Mouse (Mus musculus) liver, adult 2 months (tissue): Measurements from ENCODE around the gene Tcf15. TPM values are rescaled to one million over a fixed set of nuclear protein-coding genes. Genes with fewer than 3 reads are reported as not detected.

Experiments used
- DNase-seq: peaks from one replicate; pipeline ENCODE4 v3.0.0-alpha.2; 2011; ENCODE audit warnings: low read depth, low spot score; ENCODE audit errors: extremely low read depth
- H3K27ac ChIP-seq: fragments of 200-500 bp; replicated peaks from 2 replicates; pipeline ENCODE4 v1.5.1; 2012; ENCODE audit warnings: low read depth, mild to moderate bottlenecking, control low read depth, inconsistent platforms, low read length; ENCODE audit not compliant: insufficient read depth
- H3K27me3 ChIP-seq: fragments of 200-500 bp; 2 replicates; pipeline ENCODE4 v1.6.1; 2012; ENCODE audit warnings: mild to moderate bottlenecking, moderate library complexity, low read length, inconsistent platforms; ENCODE audit not compliant: control insufficient read depth, insufficient read depth
- H3K36me3 ChIP-seq: fragments of 200-500 bp; 2 replicates; pipeline ENCODE4 v1.6.1; 2012; ENCODE audit warnings: low read length, inconsistent platforms; ENCODE audit not compliant: control insufficient read depth, insufficient read depth
- H3K4me1 ChIP-seq: fragments of 200-500 bp; 2 replicates; pipeline ENCODE4 v1.6.1; 2011; ENCODE audit warnings: low read length; ENCODE audit not compliant: control insufficient read depth, insufficient read depth
- H3K4me3 ChIP-seq: fragments of 200-500 bp; 2 replicates; pipeline ENCODE4 v1.5.1; 2011; ENCODE audit warnings: low read depth, mild to moderate bottlenecking, control low read depth, low read length, moderate library complexity; ENCODE audit not compliant: insufficient read depth
- H3K79me2 ChIP-seq: fragments of 200-500 bp; 2 replicates; pipeline ENCODE4 v1.6.1; 2012; ENCODE audit warnings: inconsistent platforms, mild to moderate bottlenecking, low read length, moderate library complexity; ENCODE audit not compliant: control insufficient read depth, insufficient read depth
- H3K9ac ChIP-seq: fragments of 200-500 bp; 2 replicates; pipeline ENCODE4 v1.6.1; 2012; ENCODE audit warnings: low read depth, mild to moderate bottlenecking, control low read depth, inconsistent platforms, low read length
- CTCF ChIP-seq: fragments of 200-500 bp; IDR thresholded peaks from 2 replicates; pipeline ENCODE4 v1.5.1; 2011; ENCODE audit warnings: low read depth, low read length, control low read depth
- POLR2A ChIP-seq: fragments of 200-500 bp; IDR thresholded peaks from 2 replicates; pipeline ENCODE4 v1.6.1; 2011; ENCODE audit warnings: low read length, control low read depth; ENCODE audit not compliant: insufficient read depth; ENCODE audit errors: extremely low read depth
- WGBS: fragments of 180-500 bp; shearing (Covaris S2); methylation state at CpG from one replicate; pipeline ENCODE4 v1.1.7; 2018; 5-methylcytosine and 5-hydroxymethylcytosine counted together
- polyA plus RNA-seq: library from polyadenylated mRNA; depleted of rRNA; stranded (reverse); fragments of >200 nt; gene quantifications from 2 replicates; pipeline ENCODE4 v1.2.3, GENCODE M21; 2012
- total RNA-seq: library from RNA; depleted of rRNA; stranded (reverse); fragments of >200 nt; gene quantifications from 2 replicates; pipeline ENCODE4 v1.2.3, GENCODE M21; 2014

Gene Tcf15
- total and polyA plus RNA-seq, 2 experiments = not detected

DNA sequence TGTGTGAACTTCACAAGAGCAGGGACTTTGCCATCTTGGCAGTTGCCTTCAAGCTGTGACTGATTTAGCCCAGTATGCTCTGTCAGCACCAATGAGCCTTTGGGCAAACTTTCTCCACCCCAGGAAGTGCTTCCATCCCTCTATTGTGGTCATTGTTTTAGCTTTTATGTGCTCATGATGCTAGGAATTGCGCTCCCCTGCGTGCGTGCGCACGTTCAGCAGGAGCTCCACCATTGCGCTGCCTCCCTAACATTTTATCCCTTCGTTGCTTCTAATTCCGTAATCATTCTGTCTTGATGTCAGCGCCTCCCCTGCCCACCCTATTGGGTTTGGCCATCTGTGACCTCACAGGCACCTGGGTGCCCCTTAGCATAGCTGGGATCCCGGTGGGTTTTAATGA, 36.8 kb upstream of the Tcf15 start:
- DNase-seq = no peak
- no peak overlapping the region for H3K4me3 ChIP-seq
- no peaks in the 10 kb centered on the region; the same call in 1 of the 2 replicates for H3K36me3 ChIP-seq
- peaks cover 12% of the 10 kb centered on the region for H3K4me1 ChIP-seq
- H3K27me3 ChIP-seq = no peaks in the 10 kb centered on the region
- H3K79me2 ChIP-seq = no peaks in the 10 kb centered on the region; the same call in 1 of the 2 replicates
- no peak overlapping the region for H3K9ac ChIP-seq
- H3K27ac ChIP-seq = no peak overlapping the region
- 97% methylated on average over 10 of the region's 10 CpGs for WGBS
- no peak for TF ChIP-seq CTCF
- TF ChIP-seq POLR2A = no peak

DNA sequence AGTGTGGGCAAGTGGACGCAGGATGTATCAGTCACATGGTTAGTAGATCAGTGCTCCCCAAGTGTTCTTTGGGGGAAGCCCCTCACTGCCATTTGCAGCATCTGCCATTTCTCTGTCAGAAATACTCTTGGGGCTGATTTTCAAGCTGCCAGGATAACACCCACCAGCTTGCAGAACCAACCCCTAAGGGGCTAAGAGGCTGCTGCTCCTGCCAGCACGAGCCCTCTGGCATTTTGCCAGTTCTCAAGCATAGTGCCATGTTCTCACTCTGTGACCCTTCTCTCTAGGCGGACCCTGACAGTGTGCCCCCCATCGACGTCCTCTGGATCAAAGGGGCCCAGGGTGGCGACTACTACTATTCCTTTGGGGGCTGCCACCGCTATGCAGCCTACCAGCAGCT, 34.7 kb upstream of the Tcf15 start:
- H3K27ac ChIP-seq = no peak overlapping the region
- no peaks in the 10 kb centered on the region; the same call in 1 of the 2 replicates for H3K79me2 ChIP-seq
- DNase-seq = no peak

DNA sequence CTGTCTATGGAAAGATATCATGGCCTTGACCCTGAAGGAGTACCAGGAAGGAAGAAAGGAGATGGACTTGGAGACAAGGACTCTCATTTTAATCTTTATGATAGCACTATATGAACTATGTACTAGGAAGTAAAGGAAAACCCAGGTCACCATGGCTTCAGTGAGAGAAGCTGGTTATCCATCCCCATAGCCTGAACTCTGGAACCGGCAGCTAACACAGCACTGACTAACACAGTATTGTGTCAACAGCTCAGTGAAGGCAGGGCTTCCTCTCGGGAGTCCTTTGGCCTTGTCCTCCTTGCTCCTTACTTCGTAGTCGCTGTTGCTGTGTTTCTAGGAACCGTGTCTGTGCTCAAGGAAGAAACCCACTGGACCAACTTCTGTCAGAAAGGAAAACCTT, 34.0 kb upstream of the Tcf15 start:
- no peak for TF ChIP-seq CTCF
- TF ChIP-seq POLR2A = no peak
- Histone ChIP-seq H3K36me3 (no peaks in the 10 kb centered on the region; the same call in 1 of the 2 replicates), H3K27me3 (no peaks in the 10 kb centered on the region), H3K4me3 (no peak overlapping the region), H3K27ac (no peak overlapping the region), H3K4me1 (peaks cover 12% of the 10 kb centered on the region), H3K79me2 (no peaks in the 10 kb centered on the region; the same call in 1 of the 2 replicates), H3K9ac (no peak overlapping the region)
- no peak for DNase-seq
- WGBS = 81% methylated on average over 5 of the region's 5 CpGs

More for the DNA sequence above, 34.7 kb upstream of the Tcf15 start:
- no peaks in the 10 kb centered on the region for H3K27me3 ChIP-seq
- H3K9ac ChIP-seq = no peak overlapping the region
- H3K4me3 ChIP-seq = no peak overlapping the region
- H3K36me3 ChIP-seq = no peaks in the 10 kb centered on the region; the same call in 1 of the 2 replicates
- WGBS = 82% methylated on average over 7 of the region's 7 CpGs
- TF ChIP-seq POLR2A (no peak), CTCF (no peak)
- peaks cover 12% of the 10 kb centered on the region for H3K4me1 ChIP-seq

DNA sequence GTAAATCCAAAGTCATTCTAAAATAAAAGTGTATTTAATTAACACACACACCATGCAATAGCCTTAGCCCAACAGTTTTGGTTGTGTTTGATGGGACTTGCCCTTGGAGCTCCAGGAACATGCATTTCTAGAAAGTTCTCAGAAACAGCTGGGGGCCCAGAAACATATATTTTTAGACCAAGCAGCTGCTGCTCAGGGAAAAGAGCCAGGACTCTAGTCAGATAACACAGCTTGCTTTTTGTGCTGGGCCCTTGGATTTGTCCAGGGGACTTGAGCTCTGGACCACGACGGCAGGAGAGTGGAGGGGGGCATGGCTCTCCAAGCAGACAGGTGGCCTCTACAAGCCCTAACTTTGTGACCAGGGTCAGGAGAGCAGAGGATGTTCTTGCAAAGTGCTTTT, 32.0 kb upstream of the Tcf15 start:
- no peaks in the 10 kb centered on the region; the same call in 1 of the 2 replicates for H3K36me3 ChIP-seq
- no peak overlapping the region for H3K9ac ChIP-seq
- H3K27ac ChIP-seq = no peak overlapping the region
- H3K4me3 ChIP-seq = no peak overlapping the region
- 44% methylated on average over 2 of the region's 2 CpGs for WGBS
- peaks cover 3% of the 10 kb centered on the region; the same call in 1 of the 2 replicates for H3K27me3 ChIP-seq
- peaks cover 5% of the 10 kb centered on the region for H3K4me1 ChIP-seq
- TF ChIP-seq CTCF (no peak), POLR2A (no peak)
- H3K79me2 ChIP-seq = no peaks in the 10 kb centered on the region; the same call in 1 of the 2 replicates
- no peak for DNase-seq

DNA sequence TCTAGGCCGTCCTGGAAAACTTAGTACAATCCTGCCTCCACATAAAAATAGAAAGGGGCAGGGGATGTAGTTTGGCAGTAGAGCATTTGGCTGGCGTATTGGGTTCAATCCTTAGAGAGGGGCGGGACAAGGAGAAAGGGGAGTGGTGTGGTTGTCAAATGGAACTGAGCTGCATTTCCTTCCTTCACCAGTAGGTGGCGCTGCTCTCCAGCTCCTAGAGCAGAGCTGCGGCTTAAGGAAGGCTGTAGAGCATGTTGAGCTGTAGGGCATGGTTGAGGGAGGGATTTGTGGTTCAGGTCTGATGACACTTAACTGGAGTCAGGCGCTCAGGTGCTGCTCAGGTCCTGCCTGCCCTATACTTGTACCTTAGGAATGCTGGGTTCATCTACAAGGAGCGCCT, 31.4 kb upstream of the Tcf15 start:
- H3K79me2 ChIP-seq = no peaks in the 10 kb centered on the region
- H3K4me1 ChIP-seq = no peaks in the 10 kb centered on the region
- DNase-seq = peak; percentile 65
- WGBS = 10% methylated on average over 7 of the region's 7 CpGs
- no peak overlapping the region for H3K27ac ChIP-seq
- TF ChIP-seq CTCF (peak; percentile 99), POLR2A (no peak)
- no peaks in the 10 kb centered on the region; the same call in 1 of the 2 replicates for H3K36me3 ChIP-seq
- H3K9ac ChIP-seq = no peak overlapping the region
- H3K4me3 ChIP-seq = no peak overlapping the region
- H3K27me3 ChIP-seq = peaks cover 3% of the 10 kb centered on the region; the same call in 1 of the 2 replicates

DNA sequence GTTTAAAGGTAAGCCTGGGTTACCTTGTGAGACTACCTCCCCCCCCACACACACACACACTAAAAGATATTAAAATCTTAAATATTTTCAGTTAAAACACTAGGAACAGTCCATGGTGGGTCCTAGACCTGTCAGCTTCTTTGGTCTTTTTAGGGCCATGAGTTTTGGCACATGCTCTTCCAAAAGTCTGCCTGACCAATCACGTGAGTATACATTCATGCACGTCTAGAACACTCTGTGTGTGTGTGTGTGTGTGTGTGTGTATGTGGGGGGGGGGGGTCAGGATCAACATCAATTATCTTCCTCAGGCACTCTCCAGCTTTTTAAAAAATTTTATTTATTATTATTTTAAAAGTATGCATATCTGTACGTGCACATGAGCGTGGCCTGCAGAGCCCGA, 30.9 kb upstream of the Tcf15 start:
- H3K27ac ChIP-seq = no peak overlapping the region
- DNase-seq = no peak
- no peaks in the 10 kb centered on the region for H3K4me1 ChIP-seq
- no peaks in the 10 kb centered on the region for H3K79me2 ChIP-seq
- 89% methylated on average over 5 of the region's 5 CpGs for WGBS
- H3K4me3 ChIP-seq = no peak overlapping the region
- TF ChIP-seq POLR2A = no peak
- TF ChIP-seq CTCF = no peak
- no peaks in the 10 kb centered on the region; the same call in 1 of the 2 replicates for H3K36me3 ChIP-seq
- no peak overlapping the region for H3K9ac ChIP-seq
- H3K27me3 ChIP-seq = peaks cover 3% of the 10 kb centered on the region; the same call in 1 of the 2 replicates
